Mouse (Mus musculus) heart, embryonic 11.5 days (tissue): ENCODE measurements around the gene Tppp2. TPM values are rescaled to one million over a fixed set of nuclear protein-coding genes. Genes with fewer than 3 reads are reported as not detected.

Experiments
- ATAC-seq: fragments of 200-750 bp; cut with Nextera tagmentation; replicated peaks from 2 replicates; pipeline ENCODE4 v1.8.0; 2017; ENCODE audit warnings: moderate library complexity; ENCODE audit not compliant: insufficient number of reproducible peaks, low FRiP score, low TSS enrichment
- H3K27ac ChIP-seq: fragments of 300-500 bp; sonication (generic); 2 replicates; pipeline ENCODE4 v1.5.1; 2014; ENCODE audit warnings: mild to moderate bottlenecking, low read depth, low read length
- H3K27me3 ChIP-seq: fragments of 300-500 bp; sonication (generic); 2 replicates; pipeline ENCODE4 v1.6.1; 2014; ENCODE audit warnings: mild to moderate bottlenecking, low read length, mixed read lengths; ENCODE audit not compliant: control insufficient read depth, insufficient read depth
- H3K36me3 ChIP-seq: fragments of 300-500 bp; sonication (generic); 2 replicates; pipeline ENCODE4 v1.6.1; 2014; ENCODE audit warnings: mild to moderate bottlenecking, low read length, moderate library complexity, mixed read lengths; ENCODE audit not compliant: control insufficient read depth, insufficient read depth
- H3K4me1 ChIP-seq: fragments of 300-500 bp; sonication (generic); 2 replicates; pipeline ENCODE4 v1.6.1; 2014; ENCODE audit warnings: low read length; ENCODE audit not compliant: control insufficient read depth, insufficient read depth
- H3K4me2 ChIP-seq: fragments of 300-500 bp; sonication (generic); 2 replicates; pipeline ENCODE4 v1.6.1; 2014; ENCODE audit warnings: mild to moderate bottlenecking, moderate library complexity
- H3K4me3 ChIP-seq: fragments of 300-500 bp; sonication (generic); 2 replicates; pipeline ENCODE4 v1.5.1; 2014; ENCODE audit warnings: low read depth, low read length
- H3K9ac ChIP-seq: fragments of 300-500 bp; sonication (generic); 2 replicates; pipeline ENCODE4 v1.6.1; 2014; ENCODE audit warnings: mild to moderate bottlenecking, low read depth, low read length, moderate library complexity
- H3K9me3 ChIP-seq: fragments of 300-500 bp; sonication (generic); replicated peaks from 2 replicates; pipeline ENCODE4 v1.6.1; 2016; ENCODE audit warnings: low read length; ENCODE audit not compliant: control insufficient read depth
- WGBS: fragments of 180-500 bp; shearing (Covaris S2); extraction: QIAGEN DNeasy Blood & Tissue Kit; methylation state at CpG from one replicate; pipeline ENCODE4 v1.1.7; 2014; ENCODE audit not compliant: insufficient replicate concordance; 5-methylcytosine and 5-hydroxymethylcytosine counted together
- polyA plus RNA-seq: library from polyadenylated mRNA; unstranded; fragments of >200 nt; fragmentation: Nextera tagmentation; extraction: Ambion mirVana; gene quantifications from 2 replicates; pipeline ENCODE4 v1.2.1, GENCODE M21; 2014

The Tppp2 gene
- polyA plus RNA-seq, 1 experiment from 2014 or later, result not detected

DNA sequence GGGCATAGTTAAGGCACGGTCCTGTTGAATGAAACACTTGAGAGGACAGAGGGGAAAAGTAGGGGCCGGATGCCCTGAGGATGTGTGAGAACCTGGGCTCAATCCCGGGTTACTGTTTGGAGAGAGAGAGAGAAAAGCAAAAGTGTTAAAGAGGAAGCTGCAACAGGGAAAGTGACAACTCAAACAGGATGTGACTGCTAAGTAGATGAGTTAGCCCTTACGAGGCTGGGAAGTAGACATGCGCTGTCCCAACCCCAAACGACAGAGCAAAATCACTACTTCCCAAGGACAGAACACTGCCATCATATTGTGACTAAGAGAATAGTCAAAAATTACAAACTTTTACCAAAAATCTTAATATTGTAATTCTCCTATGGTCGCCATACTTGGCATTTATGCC lies 24.0 kb downstream of the Tppp2 start:
- no peak overlapping the region for H3K9ac ChIP-seq
- no peak for ATAC-seq
- no peaks in the 10 kb centered on the region for H3K4me1 ChIP-seq
- no peaks in the 10 kb centered on the region for H3K27me3 ChIP-seq
- H3K9me3 ChIP-seq, result 0 out of 2 replicates have a peak, but pooled peaks cover 2% of the 10 kb centered on the region
- WGBS, result 47% methylated on average over 7 of the region's 7 CpGs
- no peaks in the 10 kb centered on the region for H3K36me3 ChIP-seq
- H3K4me2 ChIP-seq, result no peak overlapping the region
- H3K4me3 ChIP-seq, result no peak overlapping the region
- no peak overlapping the region for H3K27ac ChIP-seq

- H3K4me3 ChIP-seq, result no peak overlapping the region
- H3K36me3 ChIP-seq, result no peaks in the 10 kb centered on the region
- H3K27ac ChIP-seq, result no peak overlapping the region
- WGBS, result 67% methylated on average over 6 of the region's 6 CpGs
- no peak overlapping the region for H3K9ac ChIP-seq
- no peak overlapping the region for H3K4me2 ChIP-seq
- H3K9me3 ChIP-seq, result no peaks in the 10 kb centered on the region
- H3K27me3 ChIP-seq, result no peaks in the 10 kb centered on the region
- ATAC-seq, result no peak
- no peaks in the 10 kb centered on the region for H3K4me1 ChIP-seq
Measured at GRCm38 (mm10) chr14:51943336-51943735, 25.1 kb downstream of the Tppp2 start.

- H3K9me3 ChIP-seq, result no peaks in the 10 kb centered on the region
Measured at GRCm38 (mm10) chr14:51960316-51960715, 42.1 kb downstream of the Tppp2 start.

GRCm38 (mm10) chr14:51967400-51967799 lies 49.2 kb downstream of the Tppp2 start:
- Histone ChIP-seq H3K4me2 (no peak overlapping the region), H3K4me1 (no peaks in the 10 kb centered on the region; the same call in 1 of the 2 replicates), H3K9me3 (no peaks in the 10 kb centered on the region), H3K9ac (no peak overlapping the region), H3K27me3 (no peaks in the 10 kb centered on the region), H3K36me3 (no peaks in the 10 kb centered on the region), H3K27ac (no peak overlapping the region), H3K4me3 (no peak overlapping the region)
- 89% methylated on average over 3 of the region's 3 CpGs for WGBS
- no peak for ATAC-seq

More at GRCm38 (mm10) chr14:51960316-51960715, 42.1 kb downstream of the Tppp2 start:
- peaks cover 4% of the 10 kb centered on the region; the same call in 1 of the 2 replicates for H3K4me1 ChIP-seq
- no peak overlapping the region for H3K9ac ChIP-seq
- no peak overlapping the region for H3K4me2 ChIP-seq
- ATAC-seq, result no peak
- no peak overlapping the region for H3K4me3 ChIP-seq
- no peaks in the 10 kb centered on the region for H3K27me3 ChIP-seq
- H3K36me3 ChIP-seq, result no peaks in the 10 kb centered on the region
- no peak overlapping the region for H3K27ac ChIP-seq
- 78% methylated on average over 2 of the region's 2 CpGs for WGBS

Other genes starting within 250 kb of the Tppp2 start
- not detected in 2 replicates for gene Gm17079, start 223.0 kb upstream of the Tppp2 start, polyA plus RNA-seq
- not detected in 2 replicates for gene Gm5800, start 201.2 kb upstream of the Tppp2 start, polyA plus RNA-seq
- gene Ang4, start 144.8 kb upstream of the Tppp2 start, polyA plus RNA-seq, result not detected in 2 replicates
- gene AY358078, start 118.4 kb upstream of the Tppp2 start, polyA plus RNA-seq, result not detected in 2 replicates
- gene Ear6, start 64.7 kb upstream of the Tppp2 start, polyA plus RNA-seq, result not detected in 2 replicates
- gene Mettl17, start 33.6 kb upstream of the Tppp2 start, polyA plus RNA-seq, result 41.9 and 46.9 TPM in 2 replicates
- 0.17 and 0.31 TPM in 2 replicates for gene Slc39a2, start 25.5 kb upstream of the Tppp2 start, polyA plus RNA-seq
- 115 and 145 TPM in 2 replicates for gene Ndrg2, start 4.3 kb upstream of the Tppp2 start, polyA plus RNA-seq
- gene Rnase13, start 4.3 kb downstream of the Tppp2 start, polyA plus RNA-seq, result not detected in 2 replicates
- 57.5 and 58.3 TPM in 2 replicates for gene Arhgef40, start 66.3 kb downstream of the Tppp2 start, polyA plus RNA-seq
- 0.48 and 1.0 TPM in 2 replicates for gene Tmem253, start 97.2 kb downstream of the Tppp2 start, polyA plus RNA-seq
- 22.0 and 22.8 TPM in 2 replicates for gene Zfp219, start 102.3 kb downstream of the Tppp2 start, polyA plus RNA-seq
- not detected in 2 replicates for gene Olfr221, start 124.0 kb downstream of the Tppp2 start, polyA plus RNA-seq
- gene Hnrnpc, start 185.6 kb downstream of the Tppp2 start, polyA plus RNA-seq, result 456 and 484 TPM in 2 replicates
- gene Rpgrip1, start 192.3 kb downstream of the Tppp2 start, polyA plus RNA-seq, result 46.5 and 49.7 TPM in 2 replicates